Mouse (Mus musculus): ENCODE data around the gene Art3. TPM values are rescaled to one million over a fixed set of nuclear protein-coding genes. Genes with fewer than 3 reads are reported as not detected.

The Art3 gene
- polyA plus RNA-seq, 1 experiment from 2014 or later: 4.5 TPM

GRCm38 (mm10) chr5:92368392-92368791 lies 36.8 kb downstream of the Art3 start:
- Histone ChIP-seq H3K4me2 (no peak overlapping the region), H3K4me3 (replicated peaks) (no peak overlapping the region), H3K9ac (replicated peaks) (no peak overlapping the region), H3K9me3 (no peaks in the 10 kb centered on the region), H3K27me3 (0 out of 2 replicates have a peak, but pooled peaks cover 4% of the 10 kb centered on the region), H3K27ac (no peak overlapping the region), H3K36me3 (no peaks in the 10 kb centered on the region), H3K4me1 (replicated peaks) (peaks cover 9% of the 10 kb centered on the region; the same call in 1 of the 2 replicates)
- ATAC-seq (ENCODE audit: insufficient number of reproducible peaks, insufficient read depth, low FRiP score, low TSS enrichment, low read depth): no peak
- 76% methylated on average over 10 of the region's 10 CpGs for WGBS

GRCm38 (mm10) chr5:92369151-92369994 lies 37.7 kb downstream of the Art3 start:
- WGBS: 68% methylated on average over 13 of the region's 13 CpGs

DNA sequence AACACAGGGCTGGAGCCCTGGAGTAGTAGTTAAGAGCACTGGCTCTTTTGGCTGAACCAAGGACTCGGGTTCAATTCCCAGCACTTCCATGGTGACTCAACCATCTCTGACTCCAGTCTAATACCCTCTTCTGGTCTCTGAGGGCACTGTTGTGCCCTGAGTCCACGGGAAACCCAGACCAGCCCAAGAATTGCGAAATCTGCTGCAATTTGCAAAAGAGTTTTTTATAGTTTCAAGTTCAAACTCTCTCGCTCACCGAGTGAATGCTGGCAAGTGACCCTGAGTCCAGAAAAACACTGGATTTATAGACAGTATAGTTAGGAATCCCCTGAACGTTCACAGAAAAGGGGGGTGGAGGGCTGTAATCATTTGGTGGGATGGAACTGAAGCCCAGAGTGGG lies 38.8 kb downstream of the Art3 start:
- ATAC-seq (ENCODE audit: insufficient number of reproducible peaks, insufficient read depth, low FRiP score, low TSS enrichment, low read depth): no peak
- H3K4me1 ChIP-seq (replicated peaks): peaks cover 9% of the 10 kb centered on the region; the same call in 1 of the 2 replicates
- H3K27me3 ChIP-seq: peaks cover 2% of the 10 kb centered on the region; the same call in 1 of the 2 replicates
- 71% methylated on average over 6 of the region's 6 CpGs for WGBS
- peak overlapping the region; percentile 74; the same call in 1 of the 2 replicates for H3K27ac ChIP-seq
- no peak overlapping the region for H3K4me3 ChIP-seq (replicated peaks)
- no peak overlapping the region for H3K9ac ChIP-seq (replicated peaks)
- H3K4me2 ChIP-seq: no peak overlapping the region
- no peaks in the 10 kb centered on the region for H3K9me3 ChIP-seq
- H3K36me3 ChIP-seq: no peaks in the 10 kb centered on the region

More at GRCm38 (mm10) chr5:92369151-92369994, 37.7 kb downstream of the Art3 start:
- Histone ChIP-seq H3K36me3 (no peaks in the 10 kb centered on the region), H3K4me1 (replicated peaks) (peaks cover 9% of the 10 kb centered on the region; the same call in 1 of the 2 replicates), H3K9ac (replicated peaks) (no peak overlapping the region), H3K27me3 (0 out of 2 replicates have a peak, but pooled peaks cover 4% of the 10 kb centered on the region), H3K4me3 (replicated peaks) (no peak overlapping the region), H3K9me3 (no peaks in the 10 kb centered on the region), H3K27ac (no peak overlapping the region), H3K4me2 (no peak overlapping the region)
- no peak for ATAC-seq (ENCODE audit: insufficient number of reproducible peaks, insufficient read depth, low FRiP score, low TSS enrichment, low read depth)

GRCm38 (mm10) chr5:92370891-92371290 lies 39.3 kb downstream of the Art3 start:
- no peak overlapping the region for H3K9ac ChIP-seq (replicated peaks)

DNA sequence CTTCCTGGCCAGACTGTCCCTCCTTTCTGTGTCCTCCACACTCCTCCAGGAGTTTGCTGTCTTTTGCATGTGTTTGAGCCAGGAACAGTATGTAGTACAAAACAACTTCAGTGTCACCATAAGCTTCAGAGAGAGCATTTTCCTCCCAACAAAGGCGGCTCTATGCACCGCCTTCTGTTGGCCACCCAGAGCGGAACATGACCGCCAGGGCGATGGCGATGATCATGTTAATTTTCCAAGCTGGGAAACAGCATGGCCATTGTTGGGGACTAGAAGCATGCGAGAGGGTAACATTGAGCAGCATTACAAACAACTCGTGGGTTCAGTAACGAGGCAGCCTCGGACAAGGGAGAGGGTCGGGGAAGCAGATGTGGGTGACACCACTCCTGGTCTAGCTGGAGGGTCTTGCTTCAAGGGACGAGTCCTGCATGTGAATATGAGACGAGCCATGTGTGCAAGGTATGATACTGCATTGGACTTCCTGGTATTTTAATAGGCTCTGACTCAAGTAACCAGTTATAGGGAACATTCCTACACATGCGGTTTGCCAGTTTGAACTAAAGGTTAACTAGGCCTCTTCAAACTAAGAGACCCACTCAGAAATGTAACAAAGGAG lies 39.8 kb downstream of the Art3 start:
- H3K9ac ChIP-seq (replicated peaks): no peak overlapping the region
- H3K36me3 ChIP-seq: no peaks in the 10 kb centered on the region
- H3K4me1 ChIP-seq (replicated peaks): peaks cover 14% of the 10 kb centered on the region
- H3K27me3 ChIP-seq: peaks cover 4% of the 10 kb centered on the region; the same call in 1 of the 2 replicates
- H3K4me2 ChIP-seq: no peak overlapping the region
- H3K9me3 ChIP-seq: no peaks in the 10 kb centered on the region
- no peak for ATAC-seq (ENCODE audit: insufficient number of reproducible peaks, insufficient read depth, low FRiP score, low TSS enrichment, low read depth)
- H3K27ac ChIP-seq: peak overlapping the region; percentile 74
- 70% methylated on average over 14 of the region's 14 CpGs for WGBS
- no peak overlapping the region for H3K4me3 ChIP-seq (replicated peaks)

More at GRCm38 (mm10) chr5:92370891-92371290, 39.3 kb downstream of the Art3 start:
- H3K27me3 ChIP-seq: peaks cover 4% of the 10 kb centered on the region; the same call in 1 of the 2 replicates
- H3K9me3 ChIP-seq: no peaks in the 10 kb centered on the region
- H3K4me3 ChIP-seq (replicated peaks): no peak overlapping the region
- H3K4me2 ChIP-seq: no peak overlapping the region
- H3K4me1 ChIP-seq (replicated peaks): peaks cover 9% of the 10 kb centered on the region; the same call in 1 of the 2 replicates
- H3K27ac ChIP-seq: peak overlapping the region; percentile 74
- no peaks in the 10 kb centered on the region for H3K36me3 ChIP-seq
- 67% methylated on average over 6 of the region's 6 CpGs for WGBS
- ATAC-seq (ENCODE audit: insufficient number of reproducible peaks, insufficient read depth, low FRiP score, low TSS enrichment, low read depth): no peak

- Histone ChIP-seq H3K27ac (no peak overlapping the region), H3K4me3 (replicated peaks) (no peak overlapping the region), H3K9me3 (no peaks in the 10 kb centered on the region), H3K9ac (replicated peaks) (no peak overlapping the region), H3K4me1 (replicated peaks) (peaks cover 24% of the 10 kb centered on the region), H3K36me3 (no peaks in the 10 kb centered on the region), H3K4me2 (no peak overlapping the region), H3K27me3 (peaks cover 4% of the 10 kb centered on the region; the same call in 1 of the 2 replicates)
- 63% methylated on average over 2 of the region's 2 CpGs for WGBS
- ATAC-seq (ENCODE audit: insufficient number of reproducible peaks, insufficient read depth, low FRiP score, low TSS enrichment, low read depth): no peak
Measured at GRCm38 (mm10) chr5:92372605-92373004, 41.0 kb downstream of the Art3 start.

DNA sequence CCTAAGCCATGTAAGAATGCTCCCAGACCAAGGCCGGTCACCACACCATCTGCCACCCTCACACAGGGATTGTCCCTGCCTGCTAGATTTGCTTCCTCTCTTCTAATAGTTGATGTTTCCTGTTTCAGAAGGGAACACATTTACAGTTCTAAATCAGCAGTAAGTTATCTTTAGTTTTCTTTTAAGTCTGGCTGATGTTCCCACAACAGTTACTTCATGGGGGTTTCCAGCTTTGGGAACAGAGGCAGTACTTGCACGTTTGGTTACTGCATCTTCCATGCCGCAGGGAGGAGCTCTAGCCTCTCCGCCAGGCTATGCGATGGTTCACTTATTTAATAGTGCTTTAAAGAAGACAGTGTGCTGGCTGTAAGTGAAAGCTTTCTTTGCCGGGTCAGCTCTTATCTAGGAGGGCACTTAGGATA lies 43.1 kb downstream of the Art3 start:
- WGBS: 57% methylated on average over 6 of the region's 6 CpGs
- H3K4me1 ChIP-seq (replicated peaks): peaks cover 31% of the 10 kb centered on the region
- H3K4me2 ChIP-seq: no peak overlapping the region
- no peak overlapping the region for H3K27ac ChIP-seq
- H3K36me3 ChIP-seq: no peaks in the 10 kb centered on the region
- H3K27me3 ChIP-seq: peaks cover 4% of the 10 kb centered on the region; the same call in 1 of the 2 replicates
- no peaks in the 10 kb centered on the region for H3K9me3 ChIP-seq
- no peak overlapping the region for H3K4me3 ChIP-seq (replicated peaks)
- no peak overlapping the region for H3K9ac ChIP-seq (replicated peaks)
- no peak for ATAC-seq (ENCODE audit: insufficient number of reproducible peaks, insufficient read depth, low FRiP score, low TSS enrichment, low read depth)

GRCm38 (mm10) chr5:92375368-92375767 lies 43.7 kb downstream of the Art3 start:
- Histone ChIP-seq H3K9ac (replicated peaks) (no peak overlapping the region), H3K27ac (no peak overlapping the region), H3K9me3 (no peaks in the 10 kb centered on the region), H3K36me3 (no peaks in the 10 kb centered on the region), H3K27me3 (peaks cover 4% of the 10 kb centered on the region; the same call in 1 of the 2 replicates), H3K4me2 (no peak overlapping the region), H3K4me1 (replicated peaks) (peaks cover 31% of the 10 kb centered on the region), H3K4me3 (replicated peaks) (no peak overlapping the region)
- no peak for ATAC-seq (ENCODE audit: insufficient number of reproducible peaks, insufficient read depth, low FRiP score, low TSS enrichment, low read depth)
- WGBS: 92% methylated on average over 17 of the region's 17 CpGs

- ATAC-seq (ENCODE audit: insufficient number of reproducible peaks, insufficient read depth, low FRiP score, low TSS enrichment, low read depth): no peak
- H3K36me3 ChIP-seq: no peaks in the 10 kb centered on the region
- peak overlapping the region; percentile 29; the same call in 1 of the 2 replicates for H3K27ac ChIP-seq
- WGBS: 33% methylated on average over 13 of the region's 13 CpGs
- no peak overlapping the region for H3K4me3 ChIP-seq (replicated peaks)
- peaks cover 4% of the 10 kb centered on the region; the same call in 1 of the 2 replicates for H3K27me3 ChIP-seq
- no peaks in the 10 kb centered on the region for H3K9me3 ChIP-seq
- H3K9ac ChIP-seq (replicated peaks): no peak overlapping the region
- H3K4me1 ChIP-seq (replicated peaks): peaks cover 31% of the 10 kb centered on the region
- no peak overlapping the region for H3K4me2 ChIP-seq
Measured at GRCm38 (mm10) chr5:92376795-92377405, 45.3 kb downstream of the Art3 start.

- Histone ChIP-seq H3K4me3 (replicated peaks) (no peak overlapping the region), H3K27ac (no peak overlapping the region), H3K9me3 (no peaks in the 10 kb centered on the region), H3K27me3 (no peaks in the 10 kb centered on the region), H3K4me1 (replicated peaks) (peaks cover 20% of the 10 kb centered on the region), H3K4me2 (no peak overlapping the region), H3K9ac (replicated peaks) (no peak overlapping the region), H3K36me3 (no peaks in the 10 kb centered on the region)
- ATAC-seq (ENCODE audit: insufficient number of reproducible peaks, insufficient read depth, low FRiP score, low TSS enrichment, low read depth): peak; percentile 69; the same call in 1 of the 2 replicates
- WGBS: 39% methylated on average over 12 of the region's 12 CpGs
Measured at GRCm38 (mm10) chr5:92381550-92382348, 50.1 kb downstream of the Art3 start.

All from limb, embryonic 12.5 days (tissue).